Mouse (Mus musculus): ENCODE measurements at regions not wholly inside any gene's neighbourhood (a gene's known extent, or its start where the extent isn't known, plus 50 kb on each side); places are given as distances from the start of the nearest gene placed in this dataset.

- Histone ChIP-seq H3K4me2 (no peak overlapping the region), H3K4me3 (no peak overlapping the region), H3K9me3 (replicated peaks) (no peaks in the 10 kb centered on the region), H3K36me3 (ENCODE audit: poor library complexity, severe bottlenecking) (no peaks in the 10 kb centered on the region), H3K27me3 (no peaks in the 10 kb centered on the region), H3K27ac (no peak overlapping the region), H3K9ac (no peak overlapping the region), H3K4me1 (no peaks in the 10 kb centered on the region)
- ATAC-seq = no peak
- WGBS = 78% methylated on average over 18 of the region's 18 CpGs
These were observed 350.6 kb upstream of the Trpc7 start for GRCm38 (mm10) chr13:57246238-57246963.

DNA sequence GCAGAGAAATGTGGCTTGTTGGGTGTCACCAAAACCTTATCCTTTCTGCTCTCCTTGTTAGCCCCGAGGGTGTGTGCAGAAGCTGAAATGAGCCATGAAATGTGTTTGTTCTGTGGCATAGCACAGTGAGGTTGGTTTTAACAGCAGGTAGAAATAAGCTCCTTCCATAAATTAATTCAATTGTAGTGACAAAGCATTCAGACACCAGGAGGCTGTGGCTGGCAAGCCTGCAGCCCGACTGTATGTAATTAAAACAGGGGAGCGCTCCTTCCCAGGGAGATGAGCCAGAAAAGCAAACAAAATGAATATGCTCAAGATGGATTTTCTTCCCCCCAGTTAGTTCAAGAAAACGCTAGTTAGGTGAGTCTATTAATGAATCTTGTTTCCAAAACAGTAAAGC lies 341.1 kb upstream of the Trpc7 start:
- Histone ChIP-seq H3K27me3 (no peaks in the 10 kb centered on the region), H3K4me3 (no peak overlapping the region), H3K4me2 (no peak overlapping the region), H3K4me1 (peaks cover 11% of the 10 kb centered on the region), H3K9ac (no peak overlapping the region), H3K36me3 (ENCODE audit: poor library complexity, severe bottlenecking) (no peaks in the 10 kb centered on the region), H3K9me3 (replicated peaks) (no peaks in the 10 kb centered on the region), H3K27ac (no peak overlapping the region)
- no peak for ATAC-seq
- 14% methylated on average over 4 of the region's 4 CpGs for WGBS

GRCm38 (mm10) chr13:57236211-57236610 lies 340.4 kb upstream of the Trpc7 start:
- Histone ChIP-seq H3K27ac (no peak overlapping the region), H3K9ac (no peak overlapping the region), H3K27me3 (no peaks in the 10 kb centered on the region), H3K4me3 (no peak overlapping the region), H3K4me2 (no peak overlapping the region), H3K36me3 (ENCODE audit: poor library complexity, severe bottlenecking) (no peaks in the 10 kb centered on the region), H3K4me1 (peaks cover 11% of the 10 kb centered on the region), H3K9me3 (replicated peaks) (no peaks in the 10 kb centered on the region)
- WGBS = 85% methylated on average over 5 of the region's 5 CpGs
- no peak for ATAC-seq

GRCm38 (mm10) chr13:57232906-57233305 lies 337.1 kb upstream of the Trpc7 start:
- H3K9ac ChIP-seq = no peak overlapping the region
- no peak for ATAC-seq
- H3K4me3 ChIP-seq = no peak overlapping the region
- no peak overlapping the region for H3K27ac ChIP-seq
- WGBS = 91% methylated on average over 5 of the region's 5 CpGs
- no peaks in the 10 kb centered on the region for H3K27me3 ChIP-seq
- no peaks in the 10 kb centered on the region for H3K9me3 ChIP-seq (replicated peaks)
- no peak overlapping the region for H3K4me2 ChIP-seq
- peaks cover 11% of the 10 kb centered on the region for H3K4me1 ChIP-seq
- no peaks in the 10 kb centered on the region for H3K36me3 ChIP-seq (ENCODE audit: poor library complexity, severe bottlenecking)

DNA sequence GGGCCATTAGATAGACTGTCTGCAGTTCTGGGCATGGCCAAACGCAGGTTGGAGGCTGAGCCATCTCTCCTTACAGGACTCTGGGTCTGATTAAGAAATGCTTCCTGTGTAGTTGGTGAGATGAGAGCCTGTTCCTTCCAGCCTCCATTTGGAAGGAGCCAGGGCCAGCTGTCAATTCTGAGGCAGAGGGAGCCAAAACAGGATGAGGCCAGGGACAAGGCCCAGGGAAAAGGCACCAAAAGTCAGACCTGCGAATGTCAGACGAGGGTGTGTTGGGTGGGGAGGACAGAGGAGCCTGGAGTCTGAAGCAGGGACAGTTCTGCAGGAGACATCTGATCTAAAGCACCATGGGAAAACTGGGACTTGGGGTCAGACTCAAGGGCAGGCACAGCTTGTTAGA lies 335.9 kb upstream of the Trpc7 start:
- peaks cover 4% of the 10 kb centered on the region for H3K4me1 ChIP-seq
- H3K4me3 ChIP-seq = no peak overlapping the region
- no peaks in the 10 kb centered on the region for H3K9me3 ChIP-seq (replicated peaks)
- no peaks in the 10 kb centered on the region for H3K27me3 ChIP-seq
- no peak overlapping the region for H3K27ac ChIP-seq
- no peak overlapping the region for H3K4me2 ChIP-seq
- 78% methylated on average over 3 of the region's 3 CpGs for WGBS
- H3K36me3 ChIP-seq (ENCODE audit: poor library complexity, severe bottlenecking) = no peaks in the 10 kb centered on the region
- no peak overlapping the region for H3K9ac ChIP-seq
- no peak for ATAC-seq

DNA sequence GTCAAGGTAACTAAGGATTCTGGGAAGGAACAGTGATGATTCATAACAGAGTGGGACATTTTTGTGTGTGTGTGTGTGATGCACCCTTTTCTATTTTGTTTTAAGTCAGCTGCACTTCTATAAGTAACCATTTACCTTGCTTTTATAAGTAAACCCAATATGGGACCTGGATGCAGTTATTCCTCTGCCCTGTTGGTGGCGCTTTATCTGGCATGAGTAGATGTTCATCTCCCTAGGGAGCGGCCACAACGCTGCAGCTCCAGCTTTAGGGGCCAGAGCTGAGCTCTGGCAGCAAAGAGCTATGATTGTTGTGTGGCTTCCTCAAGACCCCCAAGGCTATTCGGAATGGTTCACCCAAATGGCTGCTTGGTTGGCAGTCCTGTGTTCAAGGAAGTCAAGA lies 334.5 kb upstream of the Trpc7 start:
- 64% methylated on average over 4 of the region's 4 CpGs for WGBS
- no peak for ATAC-seq
- H3K9ac ChIP-seq = no peak overlapping the region

DNA sequence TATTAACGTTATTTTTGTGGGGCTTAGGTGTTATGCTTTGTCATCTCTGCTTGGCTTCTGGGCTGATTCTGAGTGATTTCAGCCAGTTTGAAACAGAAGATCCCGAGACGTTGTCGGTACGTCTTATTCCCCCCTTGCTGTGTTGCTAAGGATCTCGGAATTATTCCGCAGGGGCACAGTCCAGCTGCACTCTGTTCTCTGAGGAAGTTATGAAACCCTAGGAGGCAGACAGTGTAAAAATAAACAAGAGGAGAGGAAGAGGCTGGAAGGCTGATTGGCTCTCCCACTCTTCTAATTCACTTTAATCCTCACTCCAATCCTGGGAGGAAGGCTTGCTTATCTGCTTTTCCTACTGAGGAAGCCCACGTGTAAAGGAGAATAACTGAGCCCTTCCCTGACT lies 325.3 kb upstream of the Trpc7 start:
- 65% methylated on average over 8 of the region's 8 CpGs for WGBS
- H3K9ac ChIP-seq = no peak overlapping the region

More for the DNA sequence above, 334.5 kb upstream of the Trpc7 start:
- Histone ChIP-seq H3K36me3 (ENCODE audit: poor library complexity, severe bottlenecking) (no peaks in the 10 kb centered on the region), H3K4me2 (no peak overlapping the region), H3K27me3 (no peaks in the 10 kb centered on the region), H3K27ac (no peak overlapping the region), H3K9me3 (replicated peaks) (no peaks in the 10 kb centered on the region), H3K4me1 (no peaks in the 10 kb centered on the region), H3K4me3 (no peak overlapping the region)

DNA sequence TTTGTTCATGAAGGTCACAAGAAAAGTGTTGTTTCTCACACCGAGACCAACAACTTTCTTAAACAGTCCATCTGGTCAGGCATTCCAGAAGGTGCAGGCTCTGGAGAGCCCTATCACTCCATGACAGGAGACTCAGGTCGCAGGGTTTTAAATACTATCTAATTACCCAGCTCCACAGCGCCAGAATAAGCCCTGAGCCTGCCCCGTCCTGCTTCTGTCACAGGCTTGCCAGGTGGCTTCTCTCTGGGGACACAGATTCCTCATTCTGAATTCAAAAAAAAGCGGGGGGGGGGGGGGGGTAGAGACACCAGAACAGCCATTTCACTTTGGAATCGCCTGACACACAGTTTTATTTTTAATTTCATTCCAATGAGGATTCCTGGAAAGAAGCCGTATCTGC lies 320.4 kb upstream of the Trpc7 start:
- H3K27me3 ChIP-seq = no peaks in the 10 kb centered on the region
- no peak for ATAC-seq
- H3K9me3 ChIP-seq (replicated peaks) = no peaks in the 10 kb centered on the region
- no peak overlapping the region for H3K9ac ChIP-seq
- H3K4me3 ChIP-seq = no peak overlapping the region
- H3K27ac ChIP-seq = no peak overlapping the region; the same call in 1 of the 2 replicates
- H3K4me1 ChIP-seq = peaks cover 11% of the 10 kb centered on the region
- H3K4me2 ChIP-seq = no peak overlapping the region
- WGBS = 13% methylated on average over 7 of the region's 7 CpGs
- H3K36me3 ChIP-seq (ENCODE audit: poor library complexity, severe bottlenecking) = no peaks in the 10 kb centered on the region

More for the DNA sequence above, 325.3 kb upstream of the Trpc7 start:
- Histone ChIP-seq H3K9me3 (replicated peaks) (no peaks in the 10 kb centered on the region), H3K4me2 (no peak overlapping the region), H3K27me3 (no peaks in the 10 kb centered on the region), H3K36me3 (ENCODE audit: poor library complexity, severe bottlenecking) (no peaks in the 10 kb centered on the region), H3K27ac (no peak overlapping the region), H3K4me1 (peaks cover 5% of the 10 kb centered on the region), H3K4me3 (no peak overlapping the region)
- no peak for ATAC-seq

- WGBS = 54% methylated on average over 1 of the region's 1 CpGs
- H3K36me3 ChIP-seq (ENCODE audit: poor library complexity, severe bottlenecking) = no peaks in the 10 kb centered on the region
- no peak overlapping the region for H3K9ac ChIP-seq
- no peaks in the 10 kb centered on the region for H3K27me3 ChIP-seq
- H3K4me1 ChIP-seq = peaks cover 11% of the 10 kb centered on the region
- H3K9me3 ChIP-seq (replicated peaks) = no peaks in the 10 kb centered on the region
- H3K4me2 ChIP-seq = no peak overlapping the region
- H3K4me3 ChIP-seq = no peak overlapping the region
- H3K27ac ChIP-seq = no peak overlapping the region
- ATAC-seq = no peak
These were observed 316.5 kb upstream of the Trpc7 start for GRCm38 (mm10) chr13:57212251-57212650.

- ATAC-seq = no peak
- Histone ChIP-seq H3K27ac (no peak overlapping the region), H3K4me1 (no peaks in the 10 kb centered on the region), H3K36me3 (ENCODE audit: poor library complexity, severe bottlenecking) (no peaks in the 10 kb centered on the region), H3K9me3 (replicated peaks) (no peaks in the 10 kb centered on the region), H3K9ac (no peak overlapping the region), H3K4me3 (no peak overlapping the region), H3K27me3 (no peaks in the 10 kb centered on the region), H3K4me2 (no peak overlapping the region)
- WGBS = 64% methylated on average over 3 of the region's 3 CpGs
These were observed 295.4 kb upstream of the Trpc7 start for GRCm38 (mm10) chr13:57191195-57191594.

DNA sequence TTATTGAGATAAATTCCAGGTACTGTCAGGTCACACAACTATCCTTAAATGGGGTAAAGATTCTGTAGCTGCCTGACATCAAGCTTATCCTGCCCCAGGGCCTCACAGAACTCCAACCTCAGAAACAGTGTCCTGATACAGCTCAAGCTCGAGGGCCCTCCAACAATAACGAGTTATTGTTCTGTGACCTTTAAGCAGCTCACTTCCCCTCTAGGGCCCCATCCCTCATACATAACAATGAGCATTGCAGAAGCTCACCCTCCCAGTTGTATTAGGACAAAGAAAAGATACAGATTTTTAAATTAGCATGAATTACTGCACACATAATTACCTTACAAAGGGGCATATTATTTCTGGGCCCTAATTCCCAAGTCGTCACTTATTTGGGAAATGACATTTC lies 293.5 kb upstream of the Trpc7 start:
- WGBS = 22% methylated on average over 3 of the region's 3 CpGs
- Histone ChIP-seq H3K4me1 (no peaks in the 10 kb centered on the region), H3K27me3 (no peaks in the 10 kb centered on the region), H3K27ac (no peak overlapping the region), H3K9me3 (replicated peaks) (no peaks in the 10 kb centered on the region), H3K9ac (no peak overlapping the region), H3K4me2 (no peak overlapping the region), H3K36me3 (ENCODE audit: poor library complexity, severe bottlenecking) (no peaks in the 10 kb centered on the region), H3K4me3 (no peak overlapping the region)
- no peak for ATAC-seq

- 83% methylated on average over 2 of the region's 2 CpGs for WGBS
- no peak overlapping the region for H3K27ac ChIP-seq
These were observed 290.4 kb upstream of the Trpc7 start for GRCm38 (mm10) chr13:57186168-57186567.

DNA sequence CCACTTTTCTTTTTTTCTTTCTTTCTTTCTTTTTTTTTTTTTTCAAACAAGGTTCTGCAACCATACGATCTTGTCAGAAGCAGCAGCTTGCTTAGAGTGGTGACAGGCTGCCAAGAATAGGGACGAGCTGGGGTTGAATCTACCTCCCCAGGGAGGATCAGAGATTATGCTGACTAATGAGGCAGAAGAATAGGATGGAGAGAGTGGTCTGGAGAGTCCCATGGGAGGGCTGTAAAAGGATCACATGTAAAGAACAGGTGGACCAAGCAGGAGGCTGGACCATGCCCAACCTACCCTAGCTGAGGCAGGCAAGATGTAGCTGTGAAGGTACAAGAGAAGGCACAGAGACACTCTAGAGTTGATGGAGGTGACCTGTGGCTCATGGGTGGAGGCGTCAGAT lies 274.4 kb upstream of the Trpc7 start:
- H3K4me1 ChIP-seq = no peaks in the 10 kb centered on the region
- no peak overlapping the region for H3K9ac ChIP-seq
- H3K27me3 ChIP-seq = no peaks in the 10 kb centered on the region
- H3K9me3 ChIP-seq (replicated peaks) = no peaks in the 10 kb centered on the region
- H3K4me3 ChIP-seq = no peak overlapping the region
- no peak overlapping the region for H3K4me2 ChIP-seq
- no peak overlapping the region for H3K27ac ChIP-seq
- ATAC-seq = no peak
- 64% methylated on average over 3 of the region's 3 CpGs for WGBS
- no peaks in the 10 kb centered on the region for H3K36me3 ChIP-seq (ENCODE audit: poor library complexity, severe bottlenecking)

More at GRCm38 (mm10) chr13:57186168-57186567, 290.4 kb upstream of the Trpc7 start:
- no peaks in the 10 kb centered on the region for H3K27me3 ChIP-seq
- H3K4me3 ChIP-seq = no peak overlapping the region
- no peak overlapping the region for H3K4me2 ChIP-seq
- no peaks in the 10 kb centered on the region for H3K4me1 ChIP-seq
- H3K36me3 ChIP-seq (ENCODE audit: poor library complexity, severe bottlenecking) = no peaks in the 10 kb centered on the region
- no peaks in the 10 kb centered on the region for H3K9me3 ChIP-seq (replicated peaks)
- no peak overlapping the region for H3K9ac ChIP-seq
- ATAC-seq = no peak

Measured in forebrain, embryonic 13.5 days (tissue).